29 mouse cellular contexts compared by ENCODE assay signal in the genomic region with DNA sequence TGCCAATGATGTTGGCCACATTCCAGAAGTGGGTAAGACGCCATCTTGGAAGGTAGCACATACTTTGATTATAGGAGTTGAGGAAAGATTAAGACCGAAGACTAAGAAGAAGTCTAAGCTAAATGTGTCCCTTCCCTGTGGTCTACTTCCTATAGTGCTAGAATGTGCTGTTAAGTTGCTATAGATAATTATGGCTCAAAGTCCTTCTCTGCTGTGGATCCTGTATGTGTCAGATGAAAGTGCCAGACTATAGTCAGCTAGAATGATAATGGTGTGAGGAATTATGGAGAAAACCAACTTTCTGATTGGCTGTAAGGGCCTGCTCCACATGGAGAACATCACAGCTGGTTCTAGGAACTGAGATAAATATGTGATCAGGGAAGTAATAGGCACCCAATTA.
"Had no signal": no experiment of that assay in that cellular context is flagged by ENCODE, and none has a peak within 500 bp of the region (broad histone marks: within the 10 kb centered on the region; RNA-seq: fewer than 3 reads in every experiment).

No protein-coding gene starts in this region.

- H3K4me3 ChIP-seq: embryonic facial prominence, embryonic 10.5 days; embryonic facial prominence, embryonic 12.5 days; embryonic facial prominence, embryonic 13.5 days; embryonic facial prominence, embryonic 15.5 days; erythroblast, embryonic 14.5 days; forebrain, embryonic 10.5 days; forebrain, embryonic 12.5 days; forebrain, embryonic 13.5 days; forebrain, embryonic 15.5 days; gastrocnemius, adult 2 months; heart, adult 2 months had no signal

- H3K27ac ChIP-seq: embryonic facial prominence, embryonic 10.5 days; embryonic facial prominence, embryonic 12.5 days; embryonic facial prominence, embryonic 13.5 days; embryonic facial prominence, embryonic 15.5 days; forebrain, embryonic 10.5 days; forebrain, embryonic 12.5 days; forebrain, embryonic 13.5 days; forebrain, embryonic 15.5 days; gastrocnemius, adult 2 months; heart, adult 2 months had no signal

- ATAC-seq: forebrain, embryonic 13.5 days; forebrain, embryonic 14.5 days; forebrain, embryonic 15.5 days; forebrain, embryonic 16.5 days; forebrain, postnatal 0 days had no signal

- DNase-seq: cerebellum, adult 2 months; cerebellum, adult 8-10 months; cerebellum, adult 9-10 months; cerebellum, adult 9-11 months; cerebellum, postnatal 10 days; cerebellum, postnatal 14 days; cerebellum, postnatal 25 days; cerebellum, postnatal 36 days; embryo, embryonic 11 days; forebrain, postnatal 0 days; gastrocnemius, adult 2 months; gastrocnemius, postnatal 10 days; gastrocnemius, postnatal 14 days; gastrocnemius, postnatal 25 days; gastrocnemius, postnatal 36 days; heart, adult 11 months; heart, adult 18-20 months; heart, adult 2 months had no signal

- H3K9me3 ChIP-seq: embryonic facial prominence, embryonic 10.5 days; embryonic facial prominence, embryonic 12.5 days; embryonic facial prominence, embryonic 13.5 days; embryonic facial prominence, embryonic 15.5 days; forebrain, embryonic 10.5 days; forebrain, embryonic 12.5 days; forebrain, embryonic 13.5 days; forebrain, embryonic 15.5 days had no signal

- H3K36me3 ChIP-seq: embryonic facial prominence, embryonic 10.5 days; embryonic facial prominence, embryonic 12.5 days; embryonic facial prominence, embryonic 13.5 days; embryonic facial prominence, embryonic 15.5 days; forebrain, embryonic 10.5 days; forebrain, embryonic 12.5 days; forebrain, embryonic 15.5 days had no signal

- H3K4me2 ChIP-seq: embryonic facial prominence, embryonic 12.5 days; embryonic facial prominence, embryonic 13.5 days; embryonic facial prominence, embryonic 15.5 days; forebrain, embryonic 12.5 days; forebrain, embryonic 13.5 days; forebrain, embryonic 15.5 days had no signal

- H3K9ac ChIP-seq: embryonic facial prominence, embryonic 12.5 days; embryonic facial prominence, embryonic 13.5 days; embryonic facial prominence, embryonic 15.5 days; forebrain, embryonic 12.5 days; forebrain, embryonic 13.5 days; forebrain, embryonic 15.5 days; forebrain, postnatal 0 days had no signal

- H3K4me1 ChIP-seq: embryonic facial prominence, embryonic 10.5 days; embryonic facial prominence, embryonic 12.5 days; embryonic facial prominence, embryonic 13.5 days; embryonic facial prominence, embryonic 15.5 days; forebrain, embryonic 10.5 days; forebrain, embryonic 12.5 days; forebrain, embryonic 13.5 days; forebrain, embryonic 15.5 days had no signal

- H3K27me3 ChIP-seq: embryonic facial prominence, embryonic 12.5 days; embryonic facial prominence, embryonic 13.5 days; embryonic facial prominence, embryonic 15.5 days; forebrain, embryonic 13.5 days; forebrain, embryonic 15.5 days had no signal
